Mouse (Mus musculus): ENCODE results near the gene Gpsm2.

Gene Gpsm2

GRCm38 (mm10) chr3:108722036-108722872 is at the start of gene Gpsm2:
Gpsm2 (minus strand) TSS chr3:108722309.
- peak; percentile 93 to 95 for DNase-seq

- DNase-seq, result peak; percentile 51 to 69
Observed at GRCm38 (mm10) chr3:108770725-108771368, 48.7 kb upstream of the Gpsm2 start.

GRCm38 (mm10) chr3:108769547-108769946 is 47.4 kb upstream of the Gpsm2 start:
- peak in 1 of 2 experiments; percentile 46 for DNase-seq

- no peak for DNase-seq
Observed at GRCm38 (mm10) chr3:108767416-108767815, 45.3 kb upstream of the Gpsm2 start.

GRCm38 (mm10) chr3:108766943-108767342 is 44.8 kb upstream of the Gpsm2 start:
- DNase-seq, result no peak

GRCm38 (mm10) chr3:108765476-108765875 is 43.4 kb upstream of the Gpsm2 start:
- no peak for DNase-seq

- no peak for DNase-seq
Observed at GRCm38 (mm10) chr3:108764976-108765375, 42.9 kb upstream of the Gpsm2 start.

- no peak for DNase-seq
Observed at GRCm38 (mm10) chr3:108763691-108764090, 41.6 kb upstream of the Gpsm2 start.

- DNase-seq, result peak; percentile 18 to 31
Observed at GRCm38 (mm10) chr3:108762597-108763111, 40.5 kb upstream of the Gpsm2 start.

GRCm38 (mm10) chr3:108759566-108760420 is 37.7 kb upstream of the Gpsm2 start:
- DNase-seq, result no peak

GRCm38 (mm10) chr3:108757570-108757969 is 35.5 kb upstream of the Gpsm2 start:
- no peak for DNase-seq

- DNase-seq, result no peak
Observed at GRCm38 (mm10) chr3:108756131-108756530, 34.0 kb upstream of the Gpsm2 start.

GRCm38 (mm10) chr3:108755542-108755941 is 33.4 kb upstream of the Gpsm2 start:
- no peak for DNase-seq

GRCm38 (mm10) chr3:108754541-108754940 is 32.4 kb upstream of the Gpsm2 start:
- DNase-seq, result no peak

GRCm38 (mm10) chr3:108751691-108752090 is 29.6 kb upstream of the Gpsm2 start:
- DNase-seq, result no peak

GRCm38 (mm10) chr3:108751061-108751460 is 29.0 kb upstream of the Gpsm2 start:
- DNase-seq, result no peak

- no peak for DNase-seq
Observed at GRCm38 (mm10) chr3:108744060-108744459, 22.0 kb upstream of the Gpsm2 start.

GRCm38 (mm10) chr3:108739045-108739708 is 17.1 kb upstream of the Gpsm2 start, which contains the start of gene Aknad1:
Aknad1 (plus strand) TSS chr3:108739658.
- no peak for DNase-seq

- DNase-seq, result no peak
Observed at GRCm38 (mm10) chr3:108737761-108738160, 15.7 kb upstream of the Gpsm2 start.

GRCm38 (mm10) chr3:108730316-108730715 is 8.2 kb upstream of the Gpsm2 start:
- DNase-seq, result peak; percentile 36 to 43

- DNase-seq, result no peak
Observed at GRCm38 (mm10) chr3:108727776-108728175, 5.7 kb upstream of the Gpsm2 start.

GRCm38 (mm10) chr3:108727344-108727743 is 5.2 kb upstream of the Gpsm2 start:
- DNase-seq, result no peak
